Mouse (Mus musculus): ENCODE data around the gene Katnal1.

The Katnal1 gene

DNA sequence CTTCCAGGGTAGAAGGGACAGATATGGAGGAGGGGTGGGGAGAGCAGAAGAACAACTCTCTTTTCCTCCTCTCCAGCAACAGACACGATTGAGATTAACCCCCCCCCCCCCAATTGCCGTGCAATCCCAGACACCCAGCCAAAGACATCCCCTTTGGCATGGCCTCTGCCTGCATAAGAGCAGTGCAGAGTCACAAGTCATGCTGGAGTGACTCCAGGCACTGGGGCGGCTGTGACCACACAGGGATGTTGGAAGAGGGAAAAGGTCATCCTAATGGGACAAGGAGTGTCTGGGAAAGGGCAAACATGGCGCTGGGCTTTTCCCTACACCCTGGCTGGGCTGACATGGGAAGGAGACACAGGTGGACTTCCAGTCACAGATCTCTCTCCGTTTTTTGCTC, 24.0 kb upstream of the Katnal1 start:
- DNase-seq: no peak

DNA sequence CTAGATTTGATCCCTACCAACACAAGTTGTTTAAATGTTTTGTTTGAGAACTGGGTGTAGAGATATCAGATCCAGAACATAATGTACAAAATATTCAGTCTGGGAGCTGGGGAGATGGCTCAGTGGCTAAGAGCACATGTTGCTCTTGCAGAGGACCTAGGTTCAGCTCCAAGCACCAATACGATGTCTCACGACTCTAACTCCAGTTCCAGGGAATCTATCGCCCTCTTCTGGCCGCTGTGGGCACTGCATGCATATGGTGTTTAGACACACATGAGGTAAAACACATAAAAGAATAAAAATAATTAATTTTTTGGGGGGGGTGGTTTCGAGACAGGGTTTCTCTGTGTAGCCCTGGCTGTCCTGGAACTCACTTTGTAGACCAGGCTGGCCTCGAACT, 23.3 kb upstream of the Katnal1 start:
- no peak for DNase-seq

DNA sequence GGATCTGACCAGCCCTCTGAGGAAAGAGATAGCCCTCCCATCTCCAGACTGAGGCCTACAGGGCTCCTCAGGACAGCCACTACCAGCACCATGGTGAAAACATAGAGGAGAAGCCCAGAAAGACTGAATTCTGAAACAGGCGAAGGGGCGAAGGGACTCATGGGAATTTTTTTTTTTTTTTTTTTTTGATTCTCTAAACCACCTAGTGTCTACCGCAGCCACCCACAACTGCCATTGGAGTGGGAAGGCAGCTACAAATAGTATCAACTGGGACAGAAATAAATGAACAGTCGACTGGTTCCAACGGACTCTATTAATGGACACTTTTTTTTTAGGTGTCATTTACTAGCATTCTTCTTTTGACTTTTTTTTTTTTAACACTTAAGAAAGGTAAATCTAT, 22.2 kb upstream of the Katnal1 start:
- no peak for DNase-seq

DNA sequence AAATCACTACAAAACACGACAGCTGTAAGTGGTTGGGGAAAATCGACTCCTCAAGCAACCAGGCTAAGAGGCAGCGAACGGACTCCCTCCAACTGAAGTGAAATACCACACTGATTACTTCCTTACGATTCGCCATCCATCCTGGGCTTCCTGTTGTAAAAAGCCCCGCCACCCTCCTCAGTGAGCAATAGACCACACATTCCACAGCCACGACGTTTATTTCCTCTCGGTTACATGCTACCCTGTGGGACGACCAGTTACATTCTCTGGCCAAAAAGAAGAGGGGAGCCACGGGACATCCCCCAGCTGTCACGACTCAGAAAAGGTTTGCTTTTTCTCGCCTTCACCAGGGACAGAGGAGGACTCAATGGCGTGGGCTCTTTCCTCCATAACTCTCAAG, 20.9 kb upstream of the Katnal1 start:
- no peak for DNase-seq

DNA sequence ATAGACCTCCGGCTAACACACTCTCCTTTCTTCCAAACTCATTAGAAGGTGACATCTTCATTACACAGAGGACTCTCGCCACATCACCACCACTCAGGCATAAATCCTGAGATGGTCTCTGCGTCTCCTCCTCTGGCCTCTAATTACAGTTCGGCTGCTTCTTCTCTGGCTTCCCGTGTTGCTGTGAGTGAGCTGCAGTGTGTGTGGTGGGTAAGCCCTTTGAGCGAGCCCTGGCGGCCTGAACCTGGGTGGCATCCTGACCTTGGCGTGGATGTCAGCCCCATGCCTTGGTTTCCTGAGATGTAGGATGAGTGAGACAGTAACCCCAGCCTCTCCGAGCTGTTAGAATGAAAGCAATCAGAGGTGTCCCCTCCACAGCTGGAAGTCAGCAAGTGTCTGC, 19.5 kb upstream of the Katnal1 start:
- no peak for DNase-seq

DNA sequence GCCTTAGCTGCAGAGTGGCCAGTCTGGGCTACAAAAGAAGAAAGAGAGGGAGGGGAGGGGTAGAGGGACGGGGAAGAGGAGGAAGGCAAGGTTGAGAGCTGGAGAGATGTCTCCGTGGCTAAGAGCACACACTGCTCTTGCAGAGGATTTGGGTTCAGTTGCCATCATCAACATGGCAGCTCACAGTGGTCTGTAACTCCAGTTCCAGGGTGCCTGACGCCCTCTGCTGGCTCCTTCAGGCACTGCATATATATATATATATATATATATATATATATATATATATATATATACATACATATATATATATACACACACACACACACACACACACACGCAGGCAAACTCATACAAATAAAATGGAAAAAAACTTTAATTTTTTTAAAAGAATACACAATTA, 18.3 kb upstream of the Katnal1 start:
- DNase-seq: no peak

DNA sequence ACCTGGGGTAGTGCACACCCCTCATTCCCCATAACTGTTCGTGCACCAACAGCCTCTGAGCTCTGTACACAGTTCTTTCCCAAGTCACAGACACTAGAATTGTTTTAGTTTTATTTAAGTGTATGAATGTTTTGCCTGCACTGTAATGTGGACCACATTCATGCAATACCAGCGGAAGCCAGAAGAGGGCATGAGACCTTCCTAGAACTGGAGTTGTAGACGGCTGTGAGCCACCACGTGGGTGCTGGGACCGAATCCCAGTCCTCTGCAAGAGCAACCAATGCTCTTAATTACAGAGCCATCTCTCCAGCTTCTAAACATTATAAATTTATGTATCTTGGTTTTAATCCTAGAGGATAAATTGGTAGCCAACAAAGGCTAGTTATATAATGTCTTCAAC, 17.7 kb upstream of the Katnal1 start:
- DNase-seq: no peak

DNA sequence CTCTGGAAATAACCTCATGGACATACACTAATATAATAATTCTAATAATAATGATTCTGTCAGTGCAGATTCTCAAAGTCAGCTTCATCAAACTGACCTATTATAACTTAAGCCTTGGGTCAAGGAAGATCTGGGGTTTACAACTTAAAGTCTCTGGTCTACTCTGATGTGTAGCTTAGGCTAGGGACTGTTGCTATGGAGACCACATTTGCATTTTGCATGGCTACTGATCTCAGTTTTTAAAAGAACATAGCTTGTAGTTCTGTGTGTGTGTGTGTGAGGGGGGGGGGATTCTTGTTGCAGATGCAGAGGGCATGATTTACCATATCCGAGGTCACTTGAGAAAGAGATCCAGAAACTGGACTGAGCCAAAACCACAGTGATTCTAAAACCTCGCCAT, 16.6 kb upstream of the Katnal1 start:
- no peak for DNase-seq

DNA sequence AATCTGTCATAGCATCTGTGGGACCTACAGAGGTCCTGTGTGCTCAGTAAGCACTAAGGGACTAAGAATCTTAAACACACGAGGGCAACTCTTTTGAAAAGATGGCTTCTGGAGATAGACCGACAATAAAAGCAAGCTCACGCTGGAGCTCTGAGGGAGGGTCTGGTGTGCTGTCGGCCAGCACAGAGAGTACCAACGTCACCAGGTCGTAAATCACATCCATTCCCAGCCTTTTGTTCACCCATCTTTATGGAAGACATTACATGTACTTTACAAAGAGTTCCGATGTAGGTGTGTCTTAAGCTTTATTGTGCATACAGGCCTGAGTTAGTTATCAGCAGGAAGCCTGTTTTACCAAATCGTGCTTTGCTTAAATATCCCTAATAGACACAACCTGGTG, 14.9 kb upstream of the Katnal1 start:
- DNase-seq: no peak

DNA sequence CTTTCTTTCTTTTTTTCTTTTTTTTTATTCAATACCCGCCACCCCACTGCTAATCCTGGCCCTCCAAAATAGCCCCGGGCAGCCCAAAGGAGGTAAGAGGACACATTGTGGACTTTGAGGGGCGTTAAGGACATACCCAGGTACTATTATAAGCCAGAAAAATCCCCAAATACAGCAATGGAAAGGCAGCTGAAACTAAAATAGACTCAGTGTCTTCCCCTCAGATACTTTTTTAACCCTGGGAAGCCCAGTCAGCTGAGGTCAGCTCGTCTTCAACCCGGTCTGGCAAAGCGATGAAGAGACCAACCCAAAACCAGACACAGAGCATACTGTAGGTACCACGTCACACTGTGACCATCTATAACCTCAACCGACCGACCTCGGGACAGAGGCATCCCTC, 14.3 kb upstream of the Katnal1 start:
- no peak for DNase-seq

DNA sequence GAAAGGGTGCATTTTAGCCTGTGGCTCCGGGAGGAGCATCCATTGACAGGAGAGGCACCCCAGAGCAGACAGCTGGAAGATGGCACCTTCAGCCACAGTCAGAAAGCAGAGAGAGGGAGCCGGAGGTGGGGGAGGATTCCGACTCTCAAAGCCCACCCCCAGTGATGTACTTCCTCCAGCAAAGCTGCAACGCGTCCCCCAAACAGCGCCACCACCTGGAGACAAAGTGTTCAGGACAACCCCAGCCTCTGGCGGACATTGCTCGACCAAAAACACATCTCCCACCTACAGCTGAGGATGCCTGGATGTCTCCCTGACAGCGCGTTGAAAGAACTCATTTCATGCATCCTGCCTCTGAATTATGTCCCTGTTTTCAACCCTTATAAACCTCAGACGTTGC, 13.8 kb upstream of the Katnal1 start:
- no peak for DNase-seq

DNA sequence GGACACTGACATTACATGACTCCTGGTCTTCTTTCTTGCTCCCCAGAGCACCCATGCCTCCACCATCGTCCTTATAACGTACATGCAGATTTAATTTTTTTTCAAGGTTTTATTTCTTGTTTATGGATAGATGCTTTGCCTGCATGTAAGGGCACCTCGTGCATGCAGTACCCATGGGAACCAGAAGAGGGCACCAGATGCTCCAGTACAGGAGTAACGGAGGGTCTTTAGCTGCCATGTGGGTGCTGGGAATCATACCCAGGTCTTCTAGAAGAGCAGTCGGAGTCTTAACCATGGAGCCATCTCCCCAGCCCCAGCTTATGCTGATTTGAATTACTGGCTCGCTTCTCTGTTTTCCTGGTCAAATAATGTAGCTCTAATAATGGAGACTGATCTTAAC, 13.2 kb upstream of the Katnal1 start:
- DNase-seq: no peak

DNA sequence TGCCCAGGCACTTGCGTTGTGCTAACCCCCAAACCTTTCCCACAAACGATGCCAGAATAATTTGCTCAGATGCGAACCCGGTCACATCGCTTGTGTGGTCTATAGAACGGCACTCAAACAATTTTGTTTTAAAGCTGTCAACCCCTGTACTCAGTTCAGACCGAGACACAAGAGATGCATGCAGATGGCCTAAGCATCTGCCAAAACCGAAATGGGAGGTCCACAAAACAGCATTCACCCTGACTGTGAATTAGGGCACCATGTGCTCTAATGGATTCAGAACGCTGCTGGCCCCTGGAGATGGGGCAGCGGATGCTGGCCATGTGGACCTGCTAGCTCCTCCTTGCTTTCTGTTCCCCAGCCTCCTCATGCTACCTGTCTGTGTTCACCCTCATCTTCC, 12.7 kb upstream of the Katnal1 start:
- DNase-seq: no peak

DNA sequence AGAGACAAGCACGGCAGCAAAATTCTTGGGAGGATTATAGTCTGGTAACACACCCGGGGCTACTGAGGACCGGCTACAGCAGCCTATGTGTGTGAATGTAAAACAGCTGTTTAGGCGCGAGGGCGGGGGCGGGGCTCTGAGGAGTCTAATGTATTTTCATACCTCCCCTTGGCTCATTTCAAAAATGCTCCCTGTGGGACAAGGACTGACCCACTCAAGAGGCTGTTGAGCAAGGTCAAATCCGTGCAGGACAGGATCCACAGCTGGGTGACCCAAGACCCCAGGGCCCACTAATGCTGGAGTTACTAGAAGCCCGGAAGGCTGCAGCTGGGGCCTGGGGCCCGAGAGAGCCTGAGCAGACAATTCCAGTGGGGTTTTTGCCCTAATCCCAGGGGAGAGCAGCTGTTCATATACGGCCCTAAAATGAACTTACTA, 10.8 kb upstream of the Katnal1 start:
- no peak for DNase-seq

DNA sequence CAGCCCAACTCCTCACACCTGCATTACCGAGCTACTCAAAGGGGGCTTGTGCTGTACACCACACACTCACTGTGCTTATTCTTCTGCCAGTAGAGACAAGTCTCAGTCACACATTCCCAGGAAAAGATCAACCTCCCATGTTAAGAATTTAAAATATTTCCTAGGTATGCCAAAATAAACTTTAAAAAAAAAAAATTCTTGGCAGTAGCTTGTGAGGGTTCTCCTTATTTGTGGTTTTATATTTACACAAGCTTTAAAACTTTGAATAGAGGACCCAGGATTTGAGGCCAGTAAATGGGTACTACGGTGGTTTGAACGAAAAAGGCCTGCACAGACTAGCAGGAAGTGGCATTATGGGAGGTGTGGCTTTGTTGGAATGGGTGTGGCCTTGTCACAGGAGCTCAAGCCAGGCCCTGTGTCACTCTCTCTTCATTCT, 7.4 kb upstream of the Katnal1 start:
- DNase-seq: no peak

DNA sequence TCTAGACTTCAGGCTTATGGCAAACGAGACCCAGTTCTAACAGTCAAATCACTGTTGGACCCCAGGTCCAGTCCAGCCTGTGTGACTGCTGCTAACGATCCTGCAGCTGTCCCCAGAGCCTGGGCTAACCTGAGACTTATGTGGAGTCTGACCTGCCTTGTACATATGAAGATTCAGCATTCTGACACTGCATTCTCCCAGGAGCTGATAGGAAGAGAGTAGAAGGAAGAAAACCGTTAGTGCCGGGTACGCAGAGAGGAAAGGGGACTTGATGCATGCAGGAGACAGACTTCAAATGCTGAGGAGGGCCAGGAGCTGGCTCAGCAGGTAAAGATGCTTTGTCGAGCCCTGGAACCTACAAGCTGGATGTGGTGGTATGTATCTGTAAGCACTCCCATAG, 6.8 kb upstream of the Katnal1 start:
- DNase-seq: no peak

DNA sequence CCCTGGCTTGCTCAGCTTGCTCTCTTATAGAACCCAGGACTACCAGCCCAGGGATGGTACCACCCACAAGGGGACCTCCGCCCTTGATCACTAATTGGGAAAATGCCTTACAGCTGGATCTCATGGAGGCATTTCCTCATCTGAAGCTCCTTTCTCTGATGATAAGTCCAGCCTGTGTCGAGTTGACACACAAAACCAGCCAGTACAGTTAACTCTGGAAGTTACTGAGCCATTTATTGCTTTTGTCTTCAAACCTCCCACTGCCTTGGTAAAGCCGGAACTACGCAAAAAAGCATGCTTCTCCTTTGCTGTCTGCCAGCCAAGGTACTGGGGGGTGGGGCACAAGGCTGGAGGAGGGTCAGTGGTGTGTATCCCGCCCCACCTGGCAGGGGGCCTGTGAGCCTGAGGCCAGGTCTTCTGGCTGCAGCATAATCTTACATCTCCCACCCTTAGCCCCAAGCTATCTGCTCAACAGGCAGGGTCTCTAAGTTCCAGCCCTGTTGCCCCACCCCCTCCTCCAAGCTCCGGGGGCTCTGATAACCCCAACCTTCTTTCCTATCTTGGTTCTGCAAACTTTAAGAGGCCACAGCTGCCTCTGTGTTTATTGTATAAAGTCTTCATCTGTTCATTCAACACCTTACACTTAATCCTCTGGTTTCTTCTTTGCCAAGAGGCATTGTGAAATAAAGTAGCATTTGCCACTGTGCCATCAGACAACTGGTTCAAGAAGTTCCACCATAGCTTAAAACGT, 6.1 kb upstream of the Katnal1 start:
- DNase-seq: no peak

DNA sequence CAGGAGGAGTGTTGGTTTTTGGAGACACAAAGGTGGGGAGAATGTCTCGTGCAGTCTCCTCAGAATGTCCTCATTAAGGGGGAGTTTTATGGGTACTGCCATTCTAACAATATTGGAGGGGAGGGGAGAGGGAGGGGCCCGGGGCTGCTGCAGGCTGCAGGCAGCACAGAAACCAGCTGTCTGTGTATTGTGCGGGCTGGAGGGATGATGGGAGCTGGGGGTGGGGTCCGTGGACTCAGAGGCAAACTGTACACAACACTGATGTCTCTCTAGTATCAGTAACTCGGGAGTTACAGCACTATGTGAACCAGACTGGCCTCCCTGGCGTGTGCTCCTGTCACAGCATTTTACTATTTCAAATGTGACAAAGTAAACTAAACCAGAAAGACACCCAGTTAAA, 5.3 kb upstream of the Katnal1 start:
- DNase-seq: no peak

DNA sequence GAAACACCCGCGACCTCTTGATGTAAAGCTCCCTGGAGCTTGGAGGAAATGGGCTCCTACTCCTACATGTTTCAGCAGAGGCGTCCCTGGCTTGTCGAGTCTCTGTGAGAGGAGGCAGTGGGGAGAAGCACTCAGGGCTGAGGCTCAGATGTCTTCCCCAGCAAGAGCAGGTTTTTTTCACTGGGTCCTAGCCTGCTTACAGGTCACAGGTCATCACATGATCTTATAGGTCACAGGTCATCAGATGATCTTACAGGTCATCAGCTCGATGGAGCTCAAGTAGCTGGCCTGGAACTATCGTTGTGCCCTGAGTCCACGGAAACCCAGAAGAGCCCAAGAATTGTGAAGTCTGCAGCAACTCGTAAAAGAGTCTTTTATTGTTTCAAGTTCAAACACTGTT, 4.6 kb upstream of the Katnal1 start:
- no peak for DNase-seq

DNA sequence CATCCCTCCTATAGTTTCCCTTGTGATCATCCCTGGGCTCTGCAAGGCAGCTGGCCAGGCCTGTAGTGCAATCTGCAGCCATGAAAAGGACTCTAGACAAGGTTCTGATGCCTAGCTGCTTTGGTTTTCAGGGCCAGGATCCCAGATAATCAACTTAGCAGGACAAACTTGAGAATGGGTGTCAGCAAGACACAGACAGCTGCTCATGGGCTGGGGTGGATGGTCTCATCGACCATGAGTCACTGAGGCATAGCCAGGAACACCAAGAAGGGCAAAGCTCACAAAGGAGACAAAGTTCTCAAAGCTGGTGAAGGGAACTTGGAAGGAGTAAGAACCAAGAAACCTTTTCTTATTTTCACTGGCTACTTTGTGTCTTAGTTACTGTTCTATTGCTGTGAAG, 2.2 kb upstream of the Katnal1 start:
- no peak for DNase-seq

DNA sequence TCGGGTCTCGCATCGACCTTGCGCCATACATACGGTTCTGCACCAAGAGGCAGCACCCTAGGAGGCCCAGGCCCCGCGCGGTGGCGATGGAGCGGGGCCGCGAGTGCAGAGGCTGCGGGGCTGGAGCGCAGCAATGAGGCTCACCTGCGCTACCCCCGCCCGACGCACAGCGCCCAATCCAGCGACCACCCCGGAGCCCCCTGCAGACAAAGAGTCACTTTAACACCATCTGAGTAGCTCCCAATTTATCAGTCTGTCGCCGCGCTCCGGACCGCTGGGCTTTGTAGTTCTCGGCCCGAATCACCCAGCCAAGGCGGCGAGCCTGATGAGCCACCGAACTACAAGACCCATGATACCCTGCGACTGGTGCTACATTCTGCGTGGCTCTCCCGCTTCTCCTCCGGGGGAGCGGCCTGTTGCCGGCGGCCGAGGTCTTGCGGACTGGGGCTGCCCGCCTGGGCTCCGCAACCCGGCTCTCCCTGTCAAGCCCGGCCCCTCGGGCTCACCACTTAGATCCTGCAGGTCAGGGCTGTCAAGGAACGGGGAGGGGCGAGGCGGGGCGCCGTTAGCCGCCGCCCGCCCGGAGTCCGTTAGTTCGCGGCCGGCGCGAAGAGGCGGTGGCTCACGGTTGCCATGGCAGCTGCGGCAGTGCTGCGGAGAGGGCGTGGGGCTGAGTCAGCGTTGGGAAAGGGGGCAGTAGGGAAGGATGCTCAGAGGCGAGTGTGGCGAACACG, 571 bp downstream of the Katnal1 start:
- DNase-seq: peak; percentile 96

DNA sequence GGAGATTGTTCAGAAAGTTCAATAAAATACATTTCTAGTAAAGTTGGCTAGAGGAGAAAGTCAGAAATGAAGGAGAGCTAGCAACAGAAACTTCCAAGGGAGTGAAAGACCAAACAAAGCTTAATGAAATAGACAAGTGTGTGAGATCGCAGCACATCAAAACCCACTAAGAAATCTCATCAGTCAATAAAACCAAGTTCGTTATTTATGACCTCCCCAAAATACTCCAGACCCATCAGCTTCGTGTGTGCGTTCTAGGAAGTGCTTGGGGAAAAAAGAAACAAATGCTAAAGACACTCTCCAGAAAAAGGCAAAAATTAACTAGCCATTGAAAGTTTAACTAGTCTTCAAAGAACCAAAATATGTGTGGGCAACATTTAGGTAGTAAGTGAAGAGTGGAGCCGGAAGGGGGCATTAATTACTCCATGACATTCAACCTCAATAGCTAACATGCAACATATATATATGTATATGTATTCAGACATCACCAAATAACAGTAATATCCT, 1.4 kb downstream of the Katnal1 start:
- DNase-seq: no peak

DNA sequence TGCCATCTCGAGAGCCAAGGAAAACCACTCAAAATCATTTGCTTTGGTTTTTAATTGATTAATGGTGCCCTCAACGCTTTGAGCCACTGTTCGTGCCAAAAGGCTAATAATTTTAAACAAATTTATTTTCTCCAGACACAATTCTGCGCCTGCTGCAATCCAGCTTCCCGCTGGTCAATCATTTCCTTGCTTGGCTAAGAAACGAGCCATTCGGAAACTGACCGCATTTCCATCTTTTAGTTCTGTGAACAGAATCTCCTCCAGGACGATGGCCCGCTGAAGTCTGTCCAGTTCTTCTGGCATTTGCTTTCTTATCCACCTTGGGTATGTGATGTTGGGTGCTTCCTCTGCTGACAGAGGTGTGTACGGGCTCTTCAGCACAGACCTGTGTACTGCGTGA, 4.5 kb downstream of the Katnal1 start:
- DNase-seq: no peak

DNA sequence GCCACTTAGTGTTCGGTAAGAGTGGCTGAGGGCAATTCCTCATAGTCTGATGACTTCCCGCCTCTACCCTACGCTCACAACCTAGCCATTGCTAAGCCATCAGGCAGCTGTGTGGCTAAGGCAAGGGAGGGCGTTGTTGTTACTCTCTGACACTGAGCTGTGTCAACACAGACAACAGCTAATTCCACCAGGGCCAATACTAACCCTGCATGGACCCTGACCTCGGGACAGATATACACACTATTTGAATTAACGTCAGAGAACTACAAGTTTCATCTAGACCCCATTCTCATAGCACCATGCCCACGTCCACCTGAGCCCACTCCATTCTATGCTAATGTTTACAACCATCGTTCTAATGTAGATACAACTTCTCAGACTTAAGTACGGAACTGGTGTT, 5.1 kb downstream of the Katnal1 start:
- DNase-seq: no peak

DNA sequence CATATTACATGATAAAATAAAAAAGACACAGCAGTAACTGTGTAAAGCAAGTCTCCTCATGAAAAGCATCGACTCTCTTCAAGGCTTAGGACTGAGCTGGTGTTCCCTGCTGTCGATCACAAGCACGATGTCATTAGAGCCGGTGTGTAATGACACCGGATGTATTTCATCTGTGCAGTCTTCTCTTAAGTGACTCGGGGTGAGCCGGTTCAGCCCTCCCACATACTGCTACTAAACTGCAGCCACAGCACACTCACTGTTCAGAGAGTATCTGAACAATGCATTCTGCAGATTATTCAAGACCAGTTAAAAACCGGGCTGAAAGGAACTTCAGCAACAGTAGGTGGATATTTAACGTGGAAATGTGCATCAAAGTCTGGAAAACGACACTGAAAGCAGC, 5.7 kb downstream of the Katnal1 start:
- DNase-seq: no peak
